Mouse (Mus musculus) brain, embryonic 14.5 days (tissue): ENCODE results near the gene Ppox.

Experiments used
- CTCF ChIP-seq: fragments of 200-500 bp; IDR thresholded peaks from 2 replicates; pipeline ENCODE4 v1.5.1; 2012; ENCODE audit warnings: inconsistent platforms, mild to moderate bottlenecking, moderate library complexity, borderline replicate concordance; ENCODE audit not compliant: insufficient read depth, insufficient read length; ENCODE audit errors: extremely low read depth
- POLR2A ChIP-seq: fragments of 200-500 bp; IDR thresholded peaks from 2 replicates; pipeline ENCODE4 v1.6.1; 2012; ENCODE audit warnings: mild to moderate bottlenecking, inconsistent platforms, borderline replicate concordance; ENCODE audit not compliant: poor library complexity, insufficient read depth, insufficient read length, severe bottlenecking; ENCODE audit errors: extremely low read depth

GRCm38 (mm10) chr1:171234538-171234937 lies 46.4 kb downstream of the Ppox start:
- TF ChIP-seq CTCF (no peak), POLR2A (no peak)
